Mouse (Mus musculus) CD4-positive, CD25-positive, alpha-beta regulatory T cell, adult 2 months (primary cell): ENCODE data around the gene Arhgef3.

Source experiments
- DNase-seq: peaks from one replicate; pipeline ENCODE4 v3.0.0-alpha.2; 2012; ENCODE audit warnings: low read depth, low spot score

The Arhgef3 gene

DNA sequence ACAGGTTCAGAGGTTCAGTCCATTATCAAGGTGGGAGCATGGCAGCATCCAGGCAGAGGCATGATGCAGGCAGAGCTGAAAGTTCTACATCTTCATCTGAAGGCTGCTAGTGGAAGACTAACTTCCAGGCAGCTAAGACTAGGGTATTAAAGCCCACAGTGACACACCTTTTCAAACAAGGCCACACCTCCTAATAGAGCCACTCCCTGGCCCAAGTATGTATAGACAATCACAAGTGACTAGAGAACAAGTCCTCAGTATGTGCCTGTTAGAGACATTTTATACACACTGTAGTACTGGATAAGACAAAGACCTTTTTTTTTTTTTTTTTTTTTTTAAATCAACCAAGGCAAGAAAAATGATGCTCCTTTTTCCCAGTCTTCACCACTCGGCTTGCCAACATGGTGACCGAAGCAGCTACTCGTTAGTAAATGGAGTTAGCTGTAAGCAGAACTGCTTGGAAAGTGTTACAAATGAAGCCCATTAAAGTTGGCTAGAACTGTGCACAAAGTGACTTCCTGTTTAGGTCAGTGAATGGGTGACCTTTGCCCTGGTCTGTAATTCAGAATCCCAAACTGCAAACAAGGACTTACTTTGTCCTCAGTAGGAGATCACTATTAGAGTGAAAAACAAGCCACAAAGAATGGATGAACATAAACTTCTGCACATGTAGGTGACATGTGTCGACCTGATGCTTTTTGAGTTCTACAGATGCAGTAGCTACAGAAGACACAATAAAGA lies 229.7 kb downstream of the Arhgef3 start:
- no peak for DNase-seq

DNA sequence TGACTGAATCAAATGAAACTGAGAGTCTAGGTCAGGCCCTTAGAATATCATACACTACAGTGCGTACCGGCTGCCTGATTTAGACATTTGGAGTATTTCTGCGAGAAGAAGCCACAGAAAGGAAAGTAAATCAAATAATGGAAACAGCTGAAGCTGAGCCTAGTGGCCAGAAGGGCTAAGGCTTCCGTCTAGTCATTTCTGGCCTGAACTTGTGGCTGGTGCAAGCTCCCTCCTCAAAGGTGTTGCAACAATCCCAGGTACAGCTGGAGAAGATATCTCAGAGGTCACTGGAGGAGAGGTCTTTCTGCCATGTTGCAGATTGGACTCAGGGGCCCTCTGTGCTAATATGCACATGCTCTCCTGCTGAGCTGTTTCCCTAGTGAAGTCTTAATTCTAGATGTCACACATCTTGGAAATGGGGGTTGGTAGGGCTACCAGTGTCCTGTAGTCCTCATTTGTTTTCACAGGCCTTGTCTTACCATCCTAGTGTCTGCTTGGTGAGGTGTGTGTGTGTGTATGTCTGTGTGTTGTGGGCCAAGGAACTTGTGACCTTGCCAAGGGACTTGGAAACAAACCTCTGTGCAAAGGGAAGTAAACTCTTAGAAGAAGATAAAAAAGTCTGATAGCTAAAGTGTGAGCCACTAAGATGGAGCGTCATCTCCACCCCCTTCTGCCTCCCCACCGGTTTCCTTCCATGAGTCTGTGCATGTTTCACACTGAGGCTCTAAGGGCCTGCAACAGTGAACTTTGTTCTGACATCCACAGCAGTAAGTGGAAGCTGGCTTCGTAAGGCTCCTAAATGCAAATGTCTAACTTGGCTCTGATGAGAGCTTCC lies 230.6 kb downstream of the Arhgef3 start:
- peak; percentile 67 for DNase-seq

DNA sequence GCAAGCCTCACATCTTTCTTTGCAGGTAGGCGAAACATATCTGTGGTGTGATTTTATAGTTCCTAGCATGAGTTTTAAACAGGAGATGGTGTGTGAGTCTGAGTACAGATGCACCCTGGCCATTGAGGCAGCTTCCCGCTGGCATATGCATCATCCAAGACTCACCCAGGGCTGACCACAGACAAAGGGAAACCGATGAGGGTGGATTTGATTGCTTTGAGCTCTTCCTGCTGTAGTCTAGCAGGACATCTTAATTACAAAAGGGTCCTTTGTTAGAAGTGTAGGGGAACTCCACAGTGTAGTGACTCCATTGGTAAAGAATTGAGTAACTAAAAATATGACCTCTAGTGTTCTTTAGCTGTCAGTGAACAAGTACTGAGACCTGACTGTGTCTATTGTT lies 232.5 kb downstream of the Arhgef3 start:
- peak; percentile 38 for DNase-seq

DNA sequence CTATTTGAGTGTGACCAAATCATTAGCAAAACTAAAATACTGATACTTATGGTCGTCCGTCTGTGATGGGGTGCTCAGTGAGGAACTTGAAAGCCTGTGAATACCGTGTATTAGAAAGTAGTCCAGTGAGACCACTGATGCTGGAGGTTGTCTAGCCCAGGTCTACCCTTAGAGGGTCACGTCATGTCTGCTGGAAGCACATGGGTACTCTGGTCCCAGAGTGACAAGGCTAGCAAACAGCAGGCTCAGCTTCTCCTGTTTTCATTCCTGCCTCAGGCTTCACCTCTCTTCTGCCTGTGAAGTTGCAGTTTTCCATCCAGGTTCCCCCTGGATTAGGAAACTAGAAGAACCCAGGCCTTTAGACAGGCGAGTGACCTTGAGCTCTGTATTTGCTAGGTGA lies 233.0 kb downstream of the Arhgef3 start:
- DNase-seq, result no peak

DNA sequence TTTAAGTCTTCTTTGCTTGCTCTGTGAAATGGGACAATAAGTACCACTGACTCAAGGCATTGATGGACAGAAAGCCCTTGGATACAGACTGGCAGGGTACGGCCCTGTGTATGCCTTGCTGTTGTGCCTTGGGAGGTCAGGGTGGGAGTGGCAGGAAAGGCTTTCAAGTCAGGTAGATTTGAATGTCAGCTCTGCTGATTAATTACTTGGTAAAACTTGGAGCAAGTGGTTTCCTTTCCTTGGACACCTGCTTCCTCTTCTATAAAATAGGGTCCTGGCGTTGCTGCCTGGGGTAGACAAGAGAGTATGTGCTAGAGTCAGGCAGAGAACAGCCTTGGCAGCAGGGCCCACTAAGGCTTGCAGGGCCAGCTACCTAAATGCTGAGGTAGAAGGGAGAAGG lies 233.4 kb downstream of the Arhgef3 start:
- DNase-seq, result no peak

DNA sequence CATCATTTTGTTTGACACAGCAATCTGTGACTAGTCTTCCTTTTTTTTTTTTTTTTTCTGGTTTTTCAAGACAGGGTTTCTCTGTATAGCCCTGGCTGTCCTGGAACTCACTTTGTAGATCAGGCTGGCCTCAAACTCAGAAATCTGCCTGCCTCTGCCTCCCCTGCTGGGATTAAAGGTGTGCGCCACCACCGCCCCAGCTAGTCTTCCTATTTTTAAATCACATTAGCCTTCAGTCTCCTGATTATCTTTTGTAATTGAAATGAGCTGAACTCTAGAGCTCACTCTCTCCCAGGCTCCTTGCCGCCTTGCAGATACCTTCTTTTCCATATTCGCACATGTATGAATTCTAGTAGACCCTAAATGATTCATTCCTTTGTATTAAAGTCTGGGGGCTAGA lies 234.0 kb downstream of the Arhgef3 start:
- DNase-seq, result no peak

DNA sequence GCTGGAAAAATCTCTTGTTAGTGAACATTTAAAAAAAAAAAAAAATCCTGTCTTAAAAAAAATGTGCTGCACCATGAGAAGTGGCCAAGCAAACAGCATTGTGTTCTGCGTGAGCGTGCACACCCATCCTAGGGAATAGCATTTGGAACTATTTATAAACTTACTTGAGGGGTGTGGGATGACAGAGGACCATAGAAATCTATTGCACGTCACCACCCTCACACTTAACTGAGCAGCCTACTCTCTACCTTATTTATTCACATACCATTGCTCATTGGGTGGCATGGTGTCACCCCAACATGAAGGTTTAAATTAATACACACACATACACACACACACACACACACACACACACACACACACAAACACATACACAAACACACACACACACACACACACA lies 234.4 kb downstream of the Arhgef3 start:
- DNase-seq, result no peak

DNA sequence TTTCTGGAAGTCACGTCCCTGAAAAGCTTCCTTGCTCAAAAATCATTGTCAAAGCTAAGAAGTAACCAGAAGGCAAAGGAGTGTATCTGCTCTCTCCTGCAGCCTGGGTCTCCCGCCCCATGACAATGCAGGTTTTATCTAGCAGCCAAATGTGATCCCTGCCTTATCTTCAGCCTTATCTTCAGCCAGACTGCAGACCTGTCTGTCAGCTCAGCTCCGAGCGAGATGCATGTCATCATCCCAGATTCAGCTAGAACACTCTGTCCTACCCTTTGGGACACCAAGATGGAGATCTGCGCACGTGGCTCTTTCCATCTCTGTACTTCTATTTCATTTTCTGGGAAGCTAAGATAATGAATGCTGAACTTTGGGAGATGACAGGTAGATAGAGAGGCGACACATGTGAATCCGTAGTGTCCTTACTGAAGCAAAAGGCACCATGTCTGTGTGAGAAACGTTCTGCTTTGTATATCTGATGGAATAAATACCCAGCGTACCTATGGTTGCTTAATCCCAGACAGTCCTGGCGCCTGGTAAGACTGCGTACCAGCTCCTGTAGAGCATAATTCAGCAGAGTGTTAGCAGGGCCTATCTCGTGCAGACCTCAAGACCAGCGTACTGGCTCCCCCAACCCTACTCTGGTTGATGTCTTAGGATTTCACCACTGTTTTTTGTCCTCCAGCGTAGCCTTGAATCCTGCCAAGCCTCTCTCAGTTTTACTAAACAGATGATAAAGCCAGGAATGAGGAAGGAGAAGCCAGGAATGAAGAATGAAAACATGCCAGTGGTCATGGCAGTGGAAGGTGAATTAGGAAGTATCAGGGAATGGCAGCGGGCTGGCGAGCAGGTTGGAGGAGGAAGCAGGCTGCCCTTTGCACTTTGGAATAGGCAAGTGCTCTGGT lies 235.4 kb downstream of the Arhgef3 start:
- no peak for DNase-seq

DNA sequence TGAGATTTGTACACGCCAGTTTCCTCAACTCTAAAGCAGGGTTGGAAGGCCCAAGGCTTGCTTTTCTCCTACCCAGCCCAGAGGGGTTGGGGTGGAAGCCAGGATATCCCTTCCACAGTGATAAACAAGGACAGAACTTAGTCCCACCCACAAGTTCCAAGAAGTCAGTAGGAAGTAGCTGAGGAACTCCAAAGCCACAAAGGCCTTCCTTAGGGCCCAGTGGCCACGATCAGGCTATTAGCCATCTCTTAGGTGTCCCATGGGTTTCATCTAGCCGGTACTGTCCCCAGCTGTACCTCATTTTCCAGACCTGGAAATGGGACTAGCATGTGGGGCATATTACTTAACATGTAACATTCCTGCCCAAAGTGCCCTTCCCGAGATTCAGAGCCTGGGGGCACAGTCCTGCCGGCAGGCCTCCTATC lies 236.4 kb downstream of the Arhgef3 start:
- no peak for DNase-seq

DNA sequence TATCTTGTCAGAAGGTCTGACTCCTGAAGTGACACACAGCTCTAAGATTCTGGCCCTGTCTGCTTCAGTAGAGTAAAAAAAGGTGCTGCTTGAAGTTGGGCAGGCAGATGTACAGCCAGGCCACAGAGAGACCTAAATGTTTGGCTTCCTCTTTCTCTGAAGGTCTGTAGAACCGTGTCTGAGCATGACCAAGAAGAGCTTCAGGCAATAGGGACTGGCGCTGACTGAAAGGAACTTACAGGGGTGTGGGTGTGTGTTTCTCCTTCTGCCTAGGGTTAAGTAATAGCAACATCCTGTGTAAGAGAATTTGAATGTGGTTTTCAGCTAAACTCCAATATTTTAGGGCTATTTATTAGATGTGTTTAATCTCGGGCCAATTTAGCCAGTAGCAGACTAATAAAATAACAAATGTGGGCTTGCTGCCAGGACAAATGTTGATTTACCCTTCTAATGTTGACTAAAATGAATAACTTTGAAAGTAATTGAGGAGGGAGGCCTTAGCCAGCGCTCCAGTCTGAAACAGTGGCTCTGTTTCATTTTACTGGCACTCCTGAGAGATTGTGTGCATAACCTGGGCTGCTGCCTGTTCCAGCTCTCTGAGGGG lies 236.9 kb downstream of the Arhgef3 start:
- peak; percentile 78 for DNase-seq

DNA sequence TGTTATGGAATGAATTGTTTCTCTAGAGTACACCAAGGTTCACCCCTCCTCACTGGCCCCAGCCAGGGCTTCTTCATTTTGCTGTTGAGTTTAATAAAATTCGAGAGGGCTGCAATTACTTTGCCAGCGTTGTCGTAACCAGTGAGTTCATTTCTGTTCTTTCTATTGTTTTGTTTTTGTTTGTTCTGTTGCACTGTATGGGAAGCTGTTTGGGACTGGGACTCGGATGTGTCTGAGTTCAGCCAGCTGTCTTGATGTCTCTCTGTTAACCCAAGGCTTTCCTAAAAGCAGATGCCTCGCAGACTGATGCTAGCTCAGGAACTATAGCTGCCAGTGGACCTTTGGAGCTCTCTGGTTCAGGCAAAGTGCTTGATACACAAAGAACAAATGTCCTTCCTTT lies 237.8 kb downstream of the Arhgef3 start:
- no peak for DNase-seq

DNA sequence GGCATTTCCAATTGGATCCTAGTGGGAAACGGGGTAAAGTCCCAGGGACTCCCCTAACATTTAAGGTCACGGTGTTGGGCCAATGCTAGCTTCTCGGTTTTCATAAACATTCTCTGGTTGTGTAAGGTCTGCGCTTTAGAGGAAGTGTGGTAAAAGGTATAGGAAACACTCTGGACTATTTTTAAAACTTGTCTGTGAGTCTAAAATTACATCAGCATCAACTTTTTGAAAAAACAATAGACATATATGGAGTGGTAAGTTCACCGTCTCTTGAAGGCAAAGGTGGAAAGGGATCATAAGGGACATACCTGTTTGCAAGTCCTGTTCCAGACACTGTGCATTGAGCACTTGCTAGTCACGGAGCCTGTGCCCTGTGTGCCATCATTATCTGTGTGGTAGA lies 240.5 kb downstream of the Arhgef3 start:
- DNase-seq, result peak; percentile 70

DNA sequence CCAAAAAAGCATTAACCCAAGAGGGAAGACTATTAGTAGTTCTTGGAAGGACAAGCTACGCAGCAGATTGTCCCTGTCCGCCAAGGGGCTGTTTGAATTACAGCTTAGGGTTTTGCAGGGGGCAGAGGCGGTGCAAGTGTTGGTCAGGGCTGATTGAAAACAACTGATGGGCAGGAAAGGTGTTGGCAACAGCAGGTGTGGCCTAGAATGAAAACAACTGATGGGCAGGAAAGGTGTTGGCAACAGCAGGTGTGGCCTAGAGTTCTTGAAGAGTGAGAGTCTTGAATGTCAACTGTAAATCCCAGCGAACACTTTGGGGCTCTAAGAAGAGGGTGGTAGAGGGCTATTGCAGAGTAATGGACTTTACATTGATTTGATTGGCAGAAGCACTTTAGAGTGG lies 241.2 kb downstream of the Arhgef3 start:
- DNase-seq, result no peak

DNA sequence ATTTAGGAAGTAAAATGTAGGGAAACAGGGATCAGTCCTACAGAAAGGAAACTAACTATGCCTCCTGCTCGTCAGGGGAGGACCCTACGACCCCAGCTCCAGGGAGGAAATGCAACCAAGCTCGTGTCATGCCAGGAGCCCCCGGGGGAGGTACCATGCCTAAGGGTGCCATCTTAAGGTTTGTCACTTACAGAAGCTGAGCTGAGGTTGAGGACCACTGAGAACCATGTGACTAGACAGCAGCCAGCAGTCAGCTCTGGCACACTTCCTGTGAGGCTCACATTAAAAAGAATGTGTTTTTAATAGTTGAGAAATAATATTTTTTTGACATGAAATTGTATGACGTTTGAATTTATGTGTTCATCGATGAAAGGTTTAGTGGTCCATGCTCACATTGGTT lies 242.4 kb downstream of the Arhgef3 start:
- DNase-seq, result peak; percentile 70

DNA sequence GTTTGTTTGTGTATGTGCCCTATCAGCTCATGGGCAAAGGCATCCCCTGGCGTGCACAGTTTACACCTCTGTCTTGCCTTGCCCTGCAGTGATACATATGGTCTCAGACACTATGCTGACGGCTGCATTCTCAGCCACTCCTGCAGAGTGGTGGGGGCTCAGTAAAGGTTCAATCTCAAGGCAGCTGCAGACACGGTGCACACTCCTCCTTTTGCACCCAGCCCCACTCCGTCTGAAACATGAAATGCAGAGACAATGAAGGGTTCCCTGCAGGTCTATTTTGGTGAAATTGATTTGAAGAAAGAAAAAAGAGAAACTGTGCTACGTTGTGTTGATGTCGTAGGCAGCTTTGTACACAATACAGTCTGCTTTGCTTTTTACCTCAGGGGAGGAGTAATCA lies 243.5 kb downstream of the Arhgef3 start:
- peak; percentile 55 for DNase-seq

DNA sequence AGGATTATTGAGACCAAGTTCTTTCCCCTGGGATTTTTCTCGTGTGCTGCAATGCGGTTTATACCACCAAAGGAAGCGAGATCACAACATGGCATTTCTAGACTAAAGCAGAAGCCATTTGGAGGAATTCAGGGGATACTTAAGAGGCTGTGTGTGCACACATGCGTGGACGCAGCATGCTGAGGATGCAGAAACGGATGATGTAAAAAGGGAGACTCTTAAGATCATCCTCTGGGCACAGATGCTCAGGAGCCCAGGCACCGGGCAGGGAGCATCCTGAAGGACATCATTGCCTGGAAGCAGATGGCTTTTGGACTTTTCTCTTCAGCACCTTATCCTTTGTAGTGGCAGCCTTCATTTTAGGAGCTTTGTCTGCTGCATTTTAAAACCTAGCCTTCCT lies 246.2 kb downstream of the Arhgef3 start:
- no peak for DNase-seq

DNA sequence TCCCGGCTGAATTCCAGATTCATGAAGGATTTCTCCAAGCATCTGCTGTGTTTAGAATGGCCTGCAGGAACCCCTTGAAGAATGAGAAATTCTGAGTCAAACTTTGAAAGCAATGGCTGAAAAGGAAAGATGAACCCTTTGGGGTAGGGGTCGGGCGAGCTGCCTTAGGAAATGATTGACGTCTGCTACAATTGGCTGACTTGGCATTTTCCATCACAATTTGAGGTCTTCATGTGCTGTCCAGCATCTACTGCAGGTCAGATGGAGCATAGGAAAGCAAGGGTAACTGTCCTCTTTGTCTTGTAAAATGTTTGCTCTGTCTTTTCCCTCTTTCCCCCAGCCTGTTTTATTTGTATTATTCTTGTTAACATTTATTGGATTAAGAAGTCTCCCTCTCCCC lies 246.8 kb downstream of the Arhgef3 start:
- DNase-seq, result no peak

DNA sequence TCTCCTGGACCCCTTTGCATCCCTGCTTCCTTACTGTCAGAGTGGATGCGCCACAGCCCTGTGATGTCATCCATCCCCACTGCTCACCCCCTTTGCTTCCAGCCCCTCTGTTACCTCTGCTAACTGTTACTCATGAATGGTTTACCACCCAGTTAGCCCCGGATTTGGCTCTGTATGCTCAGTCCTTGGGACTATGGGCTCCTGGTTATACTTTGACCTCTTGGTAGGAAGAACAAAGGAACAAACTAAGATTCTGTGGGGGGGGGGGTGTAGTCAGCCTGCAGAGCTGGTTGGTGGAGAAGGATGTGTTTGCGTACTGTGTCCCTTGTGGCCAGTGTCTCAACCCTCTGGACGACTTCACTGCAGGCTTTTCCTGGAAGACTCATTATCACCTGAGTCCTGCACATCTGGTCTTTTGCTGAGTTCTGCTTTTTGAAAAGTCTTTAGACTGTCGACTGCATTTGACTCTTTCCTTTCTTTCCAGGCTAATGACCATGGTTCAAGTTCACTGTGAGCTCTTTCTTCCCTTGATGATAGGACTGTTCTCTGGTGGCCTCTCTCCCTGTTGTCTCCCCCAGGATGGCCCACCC lies 250.1 kb downstream of the Arhgef3 start:
- no peak for DNase-seq

DNA sequence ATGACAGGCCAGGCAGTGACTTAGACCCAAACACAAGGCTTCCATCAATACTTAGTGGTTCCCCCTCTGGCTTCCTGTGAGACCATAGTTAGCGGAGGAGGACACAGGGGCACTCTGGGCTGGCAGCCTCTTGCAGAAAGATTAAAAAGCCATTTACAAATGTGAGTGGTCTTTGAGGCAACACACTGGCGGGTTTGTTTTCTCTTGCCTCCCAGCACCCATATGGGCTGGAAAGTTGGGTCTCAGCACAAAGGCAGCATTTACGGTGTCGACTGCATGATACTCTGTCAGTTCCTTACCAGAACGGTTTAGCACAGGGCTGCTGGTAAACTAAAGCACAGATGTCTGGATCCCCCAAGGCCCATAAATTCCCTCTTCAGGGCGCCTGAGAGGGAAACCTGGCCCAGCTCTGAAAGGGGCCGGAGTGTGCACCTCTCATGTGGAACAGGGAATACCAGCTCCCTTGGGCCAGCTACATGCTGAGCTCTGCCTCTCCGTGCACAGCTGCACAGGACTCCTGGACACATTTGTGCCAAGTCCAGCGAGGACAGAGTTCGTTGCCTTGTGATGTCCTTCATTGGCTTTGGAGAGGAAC lies 252.5 kb downstream of the Arhgef3 start:
- DNase-seq, result no peak

DNA sequence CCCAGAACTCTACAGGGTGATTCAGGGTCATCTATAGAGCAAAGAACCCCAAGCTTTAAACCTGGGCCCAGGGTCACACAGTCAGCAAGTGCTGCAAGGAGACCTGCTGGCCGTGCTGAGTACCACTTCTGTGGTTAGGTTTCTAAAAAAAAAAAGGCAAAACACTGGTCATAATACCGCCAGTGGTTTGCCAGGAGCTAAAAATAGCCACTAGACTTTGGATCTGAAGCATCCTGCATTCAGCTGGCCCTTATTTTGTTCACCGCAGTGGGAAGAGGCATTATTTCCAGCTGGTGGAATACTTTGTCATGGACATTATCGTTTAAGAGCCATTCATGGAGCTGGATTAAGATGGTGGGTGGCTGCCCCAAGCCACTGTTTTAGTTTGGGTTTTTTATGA lies 253.9 kb downstream of the Arhgef3 start:
- no peak for DNase-seq

DNA sequence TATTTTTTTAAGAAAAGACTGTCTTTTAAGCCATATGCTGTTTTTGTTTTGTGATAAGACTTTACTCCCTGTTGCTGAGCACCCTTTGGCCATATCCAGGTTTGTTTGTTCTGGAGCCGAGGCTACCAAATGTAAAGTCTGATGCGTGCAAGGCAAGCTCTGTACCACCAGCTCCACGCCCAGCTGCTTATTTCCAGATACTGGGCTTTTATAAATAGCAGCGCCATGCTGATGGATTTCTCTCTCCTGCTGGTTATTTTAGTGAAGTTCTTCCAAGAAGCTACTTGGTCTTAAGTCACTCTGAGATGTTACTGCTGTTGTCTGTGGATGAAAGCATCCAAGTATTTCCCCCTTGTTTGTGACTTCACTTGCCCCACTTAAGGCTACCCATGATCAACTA lies 254.8 kb downstream of the Arhgef3 start:
- DNase-seq, result no peak
